Mouse (Mus musculus): ENCODE data around the gene Dscaml1. TPM values are rescaled to one million over a fixed set of nuclear protein-coding genes. Genes with fewer than 3 reads are reported as not detected.

Gene Dscaml1
- polyA plus RNA-seq, 1 experiment, result 0.62 TPM

DNA sequence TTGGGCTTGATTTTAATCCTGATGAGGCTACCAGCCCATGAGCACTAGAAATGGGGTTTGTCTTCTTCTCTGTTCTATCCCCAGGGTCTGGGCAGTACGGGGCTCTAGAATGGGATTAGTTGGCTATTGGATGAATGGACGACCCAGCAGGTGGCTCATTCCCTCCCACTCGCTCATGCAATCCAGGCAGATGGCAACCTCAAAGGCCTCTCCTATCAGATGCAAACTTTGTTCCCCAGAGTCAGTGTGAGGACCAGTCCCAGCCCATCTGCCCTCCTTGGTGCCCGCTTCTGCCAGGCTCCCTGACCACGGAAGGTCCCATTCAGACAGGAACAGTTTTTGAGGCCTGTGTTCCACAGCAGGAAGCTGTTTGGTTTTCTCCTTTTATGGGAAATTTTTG, 123.4 kb downstream of the Dscaml1 start:
- 31% methylated on average over 5 of the region's 5 CpGs for WGBS
- H3K27ac ChIP-seq (ENCODE audit: insufficient read depth, low read depth, low read length), result no peak overlapping the region
- TF ChIP-seq POLR2A (IDR thresholded peaks at IDR 0.05; ENCODE audit: low read depth, low read length), result no peak
- TF ChIP-seq CTCF (IDR thresholded peaks at IDR 0.05; ENCODE audit: extremely low read depth, insufficient read length, insufficient replicate concordance, low read depth, low read length), result no peak
- H3K36me3 ChIP-seq (ENCODE audit: control insufficient read depth, insufficient read depth, low read length), result no peaks in the 10 kb centered on the region
- H3K4me3 ChIP-seq (ENCODE audit: low read depth, low read length), result no peak overlapping the region
- no peaks in the 10 kb centered on the region for H3K4me1 ChIP-seq (ENCODE audit: control insufficient read depth, insufficient read depth, insufficient read length, low read length)
- no peaks in the 10 kb centered on the region for H3K27me3 ChIP-seq (ENCODE audit: control insufficient read depth, insufficient read depth, low read length)

DNA sequence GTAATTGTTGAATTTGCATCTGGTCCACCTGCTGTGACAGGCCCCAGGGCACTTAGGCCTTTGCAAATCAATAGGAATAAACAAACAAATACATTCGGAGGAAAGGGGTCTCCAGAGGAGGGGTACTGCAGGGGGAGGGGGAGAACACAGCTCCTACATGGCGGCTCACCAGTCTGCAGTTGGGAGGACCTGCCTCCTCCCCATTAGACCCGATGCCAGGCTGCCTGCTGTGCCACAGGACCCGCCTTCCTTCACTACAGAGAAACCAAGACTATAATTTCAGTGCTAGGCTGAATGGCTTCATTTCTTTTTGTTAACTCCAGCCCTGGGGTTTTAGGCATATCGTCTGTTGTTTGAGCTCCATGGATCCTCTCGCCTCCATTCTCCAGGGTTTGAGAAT, 123.8 kb downstream of the Dscaml1 start:
- H3K4me1 ChIP-seq (ENCODE audit: control insufficient read depth, insufficient read depth, insufficient read length, low read length), result no peaks in the 10 kb centered on the region
- no peaks in the 10 kb centered on the region for H3K36me3 ChIP-seq (ENCODE audit: control insufficient read depth, insufficient read depth, low read length)
- 62% methylated on average over 6 of the region's 6 CpGs for WGBS
- TF ChIP-seq CTCF (IDR thresholded peaks at IDR 0.05; ENCODE audit: extremely low read depth, insufficient read length, insufficient replicate concordance, low read depth, low read length) (no peak), POLR2A (IDR thresholded peaks at IDR 0.05; ENCODE audit: low read depth, low read length) (no peak)
- no peak overlapping the region for H3K27ac ChIP-seq (ENCODE audit: insufficient read depth, low read depth, low read length)
- H3K4me3 ChIP-seq (ENCODE audit: low read depth, low read length), result no peak overlapping the region
- no peaks in the 10 kb centered on the region for H3K27me3 ChIP-seq (ENCODE audit: control insufficient read depth, insufficient read depth, low read length)

DNA sequence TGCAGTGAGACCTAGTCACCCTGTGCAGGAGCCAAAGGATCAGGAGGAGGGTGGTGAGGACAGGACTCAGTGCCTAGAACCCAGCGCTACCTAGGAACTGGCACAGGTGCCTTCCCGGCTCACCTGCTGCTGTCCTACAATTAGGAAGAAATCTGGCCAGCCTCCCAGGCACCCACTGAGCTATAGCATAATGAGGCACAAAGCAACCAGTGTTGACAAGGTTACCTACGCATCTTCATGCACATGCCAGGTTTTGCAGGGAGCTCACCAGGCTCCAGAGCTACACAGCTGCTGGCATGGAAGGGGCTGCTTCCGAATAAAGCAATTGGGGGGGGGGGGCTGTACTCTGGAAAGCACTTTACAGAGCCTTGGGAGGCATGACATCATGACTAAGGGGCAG, 124.2 kb downstream of the Dscaml1 start:
- TF ChIP-seq CTCF (IDR thresholded peaks at IDR 0.05; ENCODE audit: extremely low read depth, insufficient read length, insufficient replicate concordance, low read depth, low read length), result no peak
- no peak for TF ChIP-seq POLR2A (IDR thresholded peaks at IDR 0.05; ENCODE audit: low read depth, low read length)
- Histone ChIP-seq H3K36me3 (ENCODE audit: control insufficient read depth, insufficient read depth, low read length) (no peaks in the 10 kb centered on the region), H3K27me3 (ENCODE audit: control insufficient read depth, insufficient read depth, low read length) (no peaks in the 10 kb centered on the region), H3K4me1 (ENCODE audit: control insufficient read depth, insufficient read depth, insufficient read length, low read length) (no peaks in the 10 kb centered on the region), H3K4me3 (ENCODE audit: low read depth, low read length) (no peak overlapping the region), H3K27ac (ENCODE audit: insufficient read depth, low read depth, low read length) (no peak overlapping the region)
- WGBS, result 44% methylated on average over 4 of the region's 4 CpGs

DNA sequence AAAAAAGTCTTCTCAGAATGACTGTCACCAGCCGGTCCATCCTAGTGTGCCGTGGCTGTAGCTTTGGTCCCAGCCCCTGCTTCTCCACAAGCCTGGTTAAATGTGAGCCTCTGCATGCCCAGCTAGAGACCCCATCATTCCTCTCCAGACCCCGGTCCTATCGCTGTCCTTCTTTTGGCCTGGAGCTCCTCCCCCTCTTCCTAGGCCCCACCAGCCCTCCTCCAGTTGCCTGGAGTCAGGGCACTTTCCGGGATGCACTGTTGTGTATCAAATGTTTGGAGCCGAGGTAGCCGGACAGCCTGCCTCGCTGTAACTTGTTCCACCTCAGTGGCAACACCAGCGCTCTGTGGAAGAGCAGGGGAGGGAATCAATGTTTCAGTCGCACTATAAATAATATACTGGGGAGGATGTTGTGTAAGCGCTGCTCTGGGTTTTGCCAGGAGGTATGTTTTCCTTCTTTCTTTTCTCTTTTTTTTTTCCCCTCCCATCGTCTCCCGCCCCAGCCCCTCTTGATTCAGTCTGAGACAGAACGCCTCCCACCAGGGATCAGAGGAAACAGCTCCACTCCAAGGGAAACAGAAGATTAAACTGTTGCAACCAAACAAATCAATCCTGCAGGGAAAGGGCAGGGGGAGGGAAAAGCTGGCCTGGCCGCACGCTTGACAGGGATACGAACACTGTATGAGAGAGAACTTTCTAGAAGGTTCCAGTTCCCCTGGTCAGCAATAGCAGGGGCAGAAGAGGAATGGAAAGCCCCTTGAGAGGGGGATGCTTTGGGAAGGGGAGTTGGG, 128.8 kb downstream of the Dscaml1 start:
- 54% methylated on average over 17 of the region's 17 CpGs for WGBS

GRCm38 (mm10) chr9:45556882-45557281, 130.5 kb downstream of the Dscaml1 start:
- Histone ChIP-seq H3K4me1 (ENCODE audit: control insufficient read depth, insufficient read depth, insufficient read length, low read length) (no peaks in the 10 kb centered on the region), H3K27ac (ENCODE audit: insufficient read depth, low read depth, low read length) (no peak overlapping the region), H3K27me3 (ENCODE audit: control insufficient read depth, insufficient read depth, low read length) (no peaks in the 10 kb centered on the region), H3K36me3 (ENCODE audit: control insufficient read depth, insufficient read depth, low read length) (no peaks in the 10 kb centered on the region), H3K4me3 (ENCODE audit: low read depth, low read length) (no peak overlapping the region)
- no peak for TF ChIP-seq CTCF (IDR thresholded peaks at IDR 0.05; ENCODE audit: extremely low read depth, insufficient read length, insufficient replicate concordance, low read depth, low read length)
- no peak for TF ChIP-seq POLR2A (IDR thresholded peaks at IDR 0.05; ENCODE audit: low read depth, low read length)
- 87% methylated on average over 3 of the region's 3 CpGs for WGBS

More for the DNA sequence above, 128.8 kb downstream of the Dscaml1 start:
- Histone ChIP-seq H3K27me3 (ENCODE audit: control insufficient read depth, insufficient read depth, low read length) (no peaks in the 10 kb centered on the region), H3K27ac (ENCODE audit: insufficient read depth, low read depth, low read length) (no peak overlapping the region), H3K36me3 (ENCODE audit: control insufficient read depth, insufficient read depth, low read length) (no peaks in the 10 kb centered on the region), H3K4me1 (ENCODE audit: control insufficient read depth, insufficient read depth, insufficient read length, low read length) (no peaks in the 10 kb centered on the region), H3K4me3 (ENCODE audit: low read depth, low read length) (no peak overlapping the region)
- TF ChIP-seq POLR2A (IDR thresholded peaks at IDR 0.05; ENCODE audit: low read depth, low read length), result no peak
- no peak for TF ChIP-seq CTCF (IDR thresholded peaks at IDR 0.05; ENCODE audit: extremely low read depth, insufficient read length, insufficient replicate concordance, low read depth, low read length)

DNA sequence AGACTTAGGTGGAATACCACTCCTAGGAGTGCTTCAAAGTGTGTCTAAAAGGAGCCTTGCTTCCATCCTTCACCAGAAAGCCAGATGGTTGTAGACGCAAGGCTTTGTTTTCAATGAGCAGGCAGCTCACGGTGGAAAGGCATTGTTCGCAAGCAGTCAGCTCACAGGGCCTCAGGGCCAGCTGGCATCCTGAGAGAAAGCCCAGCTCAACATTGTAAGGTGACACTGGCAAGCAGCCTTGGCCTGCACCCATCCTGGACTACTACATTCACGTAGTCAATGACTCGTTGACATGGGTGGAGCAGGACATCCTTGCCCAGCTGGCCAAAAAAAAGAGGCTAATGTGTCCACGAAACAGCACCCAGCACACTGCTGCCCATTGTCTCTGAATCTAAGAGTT, 134.6 kb downstream of the Dscaml1 start:
- Histone ChIP-seq H3K36me3 (ENCODE audit: control insufficient read depth, insufficient read depth, low read length) (no peaks in the 10 kb centered on the region), H3K27me3 (ENCODE audit: control insufficient read depth, insufficient read depth, low read length) (no peaks in the 10 kb centered on the region), H3K4me1 (ENCODE audit: control insufficient read depth, insufficient read depth, insufficient read length, low read length) (no peaks in the 10 kb centered on the region), H3K4me3 (ENCODE audit: low read depth, low read length) (no peak overlapping the region), H3K27ac (ENCODE audit: insufficient read depth, low read depth, low read length) (no peak overlapping the region)
- WGBS, result 76% methylated on average over 6 of the region's 6 CpGs
- no peak for TF ChIP-seq POLR2A (IDR thresholded peaks at IDR 0.05; ENCODE audit: low read depth, low read length)
- TF ChIP-seq CTCF (IDR thresholded peaks at IDR 0.05; ENCODE audit: extremely low read depth, insufficient read length, insufficient replicate concordance, low read depth, low read length), result no peak

DNA sequence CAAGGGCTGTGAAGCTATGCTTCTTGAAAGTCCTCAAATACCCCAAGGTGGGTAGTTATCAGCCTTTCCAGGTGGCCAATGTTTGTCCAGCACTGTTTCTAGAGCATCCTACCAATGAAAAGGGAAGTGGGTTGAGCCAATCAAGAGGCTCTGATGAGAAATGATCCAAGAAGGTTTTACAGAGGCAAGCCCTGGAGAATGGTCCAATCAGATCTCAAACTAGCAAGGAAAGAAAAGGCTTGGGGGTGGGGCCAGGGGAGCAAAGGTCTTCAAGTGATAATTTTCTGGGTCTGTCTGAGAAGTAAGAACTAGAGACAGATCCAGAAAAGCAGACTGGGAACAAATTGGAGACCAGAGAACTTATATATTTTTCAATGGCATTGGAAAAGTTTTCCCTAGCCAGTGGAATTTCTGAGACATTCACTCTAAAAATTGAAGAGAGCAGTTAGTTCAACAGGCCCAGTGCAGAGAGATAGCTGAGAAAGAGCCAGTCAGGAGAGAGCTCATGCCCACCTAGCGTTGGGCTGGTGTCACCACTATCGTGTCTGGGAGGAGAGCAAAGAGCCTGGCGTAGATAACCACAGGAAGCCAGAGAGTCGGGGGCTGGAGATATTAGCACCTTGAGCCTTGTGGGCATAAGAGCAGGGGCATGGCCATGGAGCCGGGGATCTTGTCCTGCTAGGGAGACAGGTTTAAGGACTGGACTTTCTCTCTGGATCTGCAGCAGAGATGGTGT, 140.6 kb downstream of the Dscaml1 start:
- Histone ChIP-seq H3K36me3 (ENCODE audit: control insufficient read depth, insufficient read depth, low read length) (no peaks in the 10 kb centered on the region), H3K27ac (ENCODE audit: insufficient read depth, low read depth, low read length) (no peak overlapping the region), H3K27me3 (ENCODE audit: control insufficient read depth, insufficient read depth, low read length) (no peaks in the 10 kb centered on the region), H3K4me3 (ENCODE audit: low read depth, low read length) (no peak overlapping the region), H3K4me1 (ENCODE audit: control insufficient read depth, insufficient read depth, insufficient read length, low read length) (no peaks in the 10 kb centered on the region)
- TF ChIP-seq POLR2A (IDR thresholded peaks at IDR 0.05; ENCODE audit: low read depth, low read length) (no peak), CTCF (IDR thresholded peaks at IDR 0.05; ENCODE audit: extremely low read depth, insufficient read length, insufficient replicate concordance, low read depth, low read length) (no peak)
- 73% methylated on average over 5 of the region's 5 CpGs for WGBS

Data from small intestine, adult 2 months (tissue).